Mouse (Mus musculus) liver, postnatal 0 days (tissue): ENCODE measurements at regions not wholly inside any gene's neighbourhood (a gene's known extent, or its start where the extent isn't known, plus 50 kb on each side); places are given as distances from the start of the nearest gene placed in this dataset.

Experiments used
- CTCF ChIP-seq: sonication (generic); IDR thresholded peaks from 2 replicates; pipeline ENCODE4 v1.5.1; 2016; ENCODE audit warnings: antibody characterized with exemption, low read depth
- EP300 ChIP-seq: IDR thresholded peaks from 2 replicates; pipeline ENCODE4 v1.6.1; 2016; ENCODE audit warnings: antibody characterized with exemption, low read depth, mild to moderate bottlenecking

DNA sequence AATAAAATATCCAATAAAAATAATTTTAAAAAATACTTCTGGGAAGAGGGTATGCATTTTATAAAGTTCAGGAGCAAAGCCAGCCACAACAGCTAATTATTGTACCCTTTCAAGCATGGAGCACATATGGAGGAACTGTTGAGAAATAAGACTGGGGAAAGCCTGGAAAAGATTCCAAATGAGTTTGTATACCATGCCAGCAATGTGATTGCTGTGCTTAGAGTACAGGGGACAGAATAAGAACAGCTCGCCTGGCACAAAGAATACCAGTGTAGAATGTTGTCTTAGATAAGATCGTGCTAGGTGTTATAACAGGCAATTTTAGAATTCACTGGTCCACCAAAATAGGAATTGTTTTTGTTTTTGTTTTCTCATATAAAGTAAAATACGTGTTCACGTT lies 78.6 kb upstream of the Gbe1 start:
- TF ChIP-seq EP300, result no peak
- TF ChIP-seq CTCF, result no peak
